Mouse (Mus musculus): ENCODE results near the gene Nckap5. TPM values are rescaled to one million over a fixed set of nuclear protein-coding genes. Genes with fewer than 3 reads are reported as not detected.
A peak's percentile ranks its signal among the peaks of the same experiment; 100 is the strongest.

Nckap5 gene
- polyA plus RNA-seq, 1 experiment from 2014 or later, result 4.8 TPM

DNA sequence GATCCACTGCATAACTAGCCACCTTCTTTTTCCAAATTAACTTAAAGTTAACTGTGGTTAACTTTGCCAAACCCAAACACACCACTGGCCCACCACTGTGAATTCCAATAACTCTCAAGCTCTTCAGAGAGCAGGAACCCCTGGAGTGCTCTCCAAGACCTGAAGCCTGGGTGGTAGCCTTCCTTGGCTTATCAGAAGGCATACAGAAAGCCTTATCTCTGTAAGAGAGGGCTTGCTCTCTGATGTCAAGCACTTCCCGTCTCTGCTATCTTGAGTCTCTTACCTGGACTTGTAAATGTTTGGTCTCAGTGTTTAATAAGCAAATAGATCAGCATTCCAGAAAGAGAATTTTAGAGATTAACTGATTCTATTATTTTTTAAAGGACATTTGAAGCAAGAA is 2.3 kb upstream of the Nckap5 start:
- no peaks in the 10 kb centered on the region for H3K27me3 ChIP-seq (ENCODE audit: control insufficient read depth, insufficient read depth, low read length)
- no peak for ATAC-seq (ENCODE audit: insufficient read depth, low FRiP score)
- H3K36me3 ChIP-seq (ENCODE audit: control insufficient read depth, insufficient read depth, low read length), result no peaks in the 10 kb centered on the region
- no peak overlapping the region for H3K9ac ChIP-seq (ENCODE audit: low read length)
- 0 out of 2 replicates have a peak, but pooled peaks cover 6% of the 10 kb centered on the region for H3K4me1 ChIP-seq (ENCODE audit: control insufficient read depth, insufficient read depth, low read length)
- H3K27ac ChIP-seq (ENCODE audit: low read length), result no peak overlapping the region
- no peak overlapping the region for H3K4me2 ChIP-seq (ENCODE audit: low read depth, low read length)
- H3K9me3 ChIP-seq (replicated peaks; ENCODE audit: control insufficient read depth, low read length), result no peaks in the 10 kb centered on the region
- 66% methylated on average over 1 of the region's 1 CpGs for WGBS
- no peak overlapping the region for H3K4me3 ChIP-seq (replicated peaks; ENCODE audit: low read length)

- ATAC-seq (ENCODE audit: insufficient read depth, low FRiP score), result no peak
- Histone ChIP-seq H3K27ac (ENCODE audit: low read length) (no peak overlapping the region), H3K36me3 (ENCODE audit: control insufficient read depth, insufficient read depth, low read length) (no peaks in the 10 kb centered on the region), H3K4me3 (replicated peaks; ENCODE audit: low read length) (no peak overlapping the region), H3K4me1 (ENCODE audit: control insufficient read depth, insufficient read depth, low read length) (0 out of 2 replicates have a peak, but pooled peaks cover 6% of the 10 kb centered on the region), H3K9ac (ENCODE audit: low read length) (no peak overlapping the region), H3K27me3 (ENCODE audit: control insufficient read depth, insufficient read depth, low read length) (no peaks in the 10 kb centered on the region), H3K4me2 (ENCODE audit: low read depth, low read length) (no peak overlapping the region), H3K9me3 (replicated peaks; ENCODE audit: control insufficient read depth, low read length) (no peaks in the 10 kb centered on the region)
- 74% methylated on average over 9 of the region's 9 CpGs for WGBS
Measured at GRCm38 (mm10) chr1:126829031-126829430, 1.6 kb downstream of the Nckap5 start.

DNA sequence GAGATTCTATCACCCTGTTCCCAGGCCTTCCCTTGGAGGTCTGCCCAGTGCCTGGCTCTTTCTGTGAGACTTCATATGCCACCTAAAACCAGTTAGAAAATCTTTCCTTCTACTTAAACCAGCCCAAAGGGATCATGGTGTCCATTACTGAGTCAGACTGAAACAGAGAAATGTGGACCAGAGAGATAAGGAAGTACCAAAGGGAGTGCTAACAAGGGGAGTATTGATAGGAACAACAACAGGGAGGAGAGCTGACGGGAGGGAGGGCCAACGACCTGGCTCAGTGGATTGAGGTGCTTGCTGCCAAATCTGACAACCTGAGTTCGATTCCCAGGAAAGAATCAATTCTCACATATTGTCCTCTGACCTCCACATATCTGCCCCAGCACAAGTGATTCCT is 5.8 kb downstream of the Nckap5 start:
- H3K4me1 ChIP-seq (ENCODE audit: control insufficient read depth, insufficient read depth, low read length), result no peaks in the 10 kb centered on the region
- 41% methylated on average over 3 of the region's 3 CpGs for WGBS
- H3K9ac ChIP-seq (ENCODE audit: low read length), result no peak overlapping the region
- no peaks in the 10 kb centered on the region for H3K9me3 ChIP-seq (replicated peaks; ENCODE audit: control insufficient read depth, low read length)
- ATAC-seq (ENCODE audit: insufficient read depth, low FRiP score), result no peak
- no peak overlapping the region for H3K27ac ChIP-seq (ENCODE audit: low read length)
- no peak overlapping the region for H3K4me3 ChIP-seq (replicated peaks; ENCODE audit: low read length)
- H3K27me3 ChIP-seq (ENCODE audit: control insufficient read depth, insufficient read depth, low read length), result no peaks in the 10 kb centered on the region
- H3K4me2 ChIP-seq (ENCODE audit: low read depth, low read length), result no peak overlapping the region
- no peaks in the 10 kb centered on the region for H3K36me3 ChIP-seq (ENCODE audit: control insufficient read depth, insufficient read depth, low read length)

GRCm38 (mm10) chr1:126822246-126822645 is 8.4 kb downstream of the Nckap5 start:
- H3K4me1 ChIP-seq (ENCODE audit: control insufficient read depth, insufficient read depth, low read length), result peaks cover 4% of the 10 kb centered on the region; the same call in 1 of the 2 replicates
- H3K9me3 ChIP-seq (replicated peaks; ENCODE audit: control insufficient read depth, low read length), result no peaks in the 10 kb centered on the region
- no peak overlapping the region for H3K4me2 ChIP-seq (ENCODE audit: low read depth, low read length)
- no peak overlapping the region for H3K4me3 ChIP-seq (replicated peaks; ENCODE audit: low read length)
- 68% methylated on average over 6 of the region's 6 CpGs for WGBS
- no peak overlapping the region for H3K9ac ChIP-seq (ENCODE audit: low read length)
- no peak overlapping the region for H3K27ac ChIP-seq (ENCODE audit: low read length)
- no peaks in the 10 kb centered on the region for H3K27me3 ChIP-seq (ENCODE audit: control insufficient read depth, insufficient read depth, low read length)
- no peaks in the 10 kb centered on the region for H3K36me3 ChIP-seq (ENCODE audit: control insufficient read depth, insufficient read depth, low read length)
- no peak for ATAC-seq (ENCODE audit: insufficient read depth, low FRiP score)

DNA sequence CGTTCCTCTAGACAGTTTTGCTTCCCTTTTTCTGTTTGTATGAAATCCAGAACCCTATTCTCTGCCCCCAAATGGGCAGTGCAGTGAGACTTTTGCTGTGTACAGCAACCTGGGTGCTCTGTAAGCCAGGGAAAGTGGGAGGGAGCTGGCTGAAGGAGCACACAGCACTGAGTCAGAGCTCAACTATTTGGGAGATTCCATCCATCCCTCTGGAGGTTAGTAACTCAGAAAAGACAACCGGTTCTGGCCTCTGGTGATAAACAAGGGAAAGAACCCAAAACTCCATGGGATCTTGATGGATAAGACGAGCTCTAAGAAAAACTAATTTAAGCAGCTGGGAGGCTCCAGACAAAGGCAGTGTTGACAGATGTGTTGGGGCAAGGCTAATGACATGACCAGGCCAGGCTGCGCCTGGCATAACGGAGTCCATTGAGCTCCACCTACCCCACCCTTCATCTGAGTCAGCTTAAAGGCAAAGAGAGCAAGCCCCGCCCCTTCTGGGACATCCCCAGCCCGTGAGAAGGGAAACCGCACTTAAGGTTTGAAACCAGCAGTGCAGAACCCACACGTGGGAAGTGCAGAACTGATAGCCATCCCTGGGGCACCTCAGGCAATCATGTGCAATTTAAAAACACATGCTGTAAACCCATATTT is 13.1 kb downstream of the Nckap5 start:
- no peaks in the 10 kb centered on the region for H3K36me3 ChIP-seq (ENCODE audit: control insufficient read depth, insufficient read depth, low read length)
- H3K4me1 ChIP-seq (ENCODE audit: control insufficient read depth, insufficient read depth, low read length), result peaks cover 4% of the 10 kb centered on the region; the same call in 1 of the 2 replicates
- H3K27me3 ChIP-seq (ENCODE audit: control insufficient read depth, insufficient read depth, low read length), result no peaks in the 10 kb centered on the region
- no peak overlapping the region for H3K4me3 ChIP-seq (replicated peaks; ENCODE audit: low read length)
- H3K4me2 ChIP-seq (ENCODE audit: low read depth, low read length), result 0 out of 2 replicates have a peak overlapping the region, but pooled peaks have one; percentile 27
- H3K9ac ChIP-seq (ENCODE audit: low read length), result no peak overlapping the region
- 0 out of 2 replicates have a peak, but pooled peaks cover 2% of the 10 kb centered on the region for H3K9me3 ChIP-seq (replicated peaks; ENCODE audit: control insufficient read depth, low read length)
- peak; percentile 87 for ATAC-seq (ENCODE audit: insufficient read depth, low FRiP score)
- 25% methylated on average over 9 of the region's 9 CpGs for WGBS
- H3K27ac ChIP-seq (ENCODE audit: low read length), result no peak overlapping the region

- Histone ChIP-seq H3K4me2 (ENCODE audit: low read depth, low read length) (no peak overlapping the region), H3K27ac (ENCODE audit: low read length) (no peak overlapping the region), H3K27me3 (ENCODE audit: control insufficient read depth, insufficient read depth, low read length) (no peaks in the 10 kb centered on the region), H3K9me3 (replicated peaks; ENCODE audit: control insufficient read depth, low read length) (no peaks in the 10 kb centered on the region), H3K4me1 (ENCODE audit: control insufficient read depth, insufficient read depth, low read length) (no peaks in the 10 kb centered on the region), H3K9ac (ENCODE audit: low read length) (no peak overlapping the region), H3K4me3 (replicated peaks; ENCODE audit: low read length) (no peak overlapping the region), H3K36me3 (ENCODE audit: control insufficient read depth, insufficient read depth, low read length) (no peaks in the 10 kb centered on the region)
- ATAC-seq (ENCODE audit: insufficient read depth, low FRiP score), result no peak
- 59% methylated on average over 3 of the region's 3 CpGs for WGBS
Measured at GRCm38 (mm10) chr1:126806994-126807611, 23.5 kb downstream of the Nckap5 start.

GRCm38 (mm10) chr1:126806548-126806947 is 24.1 kb downstream of the Nckap5 start:
- WGBS, result 67% methylated on average over 7 of the region's 7 CpGs
- Histone ChIP-seq H3K9me3 (replicated peaks; ENCODE audit: control insufficient read depth, low read length) (no peaks in the 10 kb centered on the region), H3K27ac (ENCODE audit: low read length) (no peak overlapping the region), H3K4me1 (ENCODE audit: control insufficient read depth, insufficient read depth, low read length) (no peaks in the 10 kb centered on the region), H3K27me3 (ENCODE audit: control insufficient read depth, insufficient read depth, low read length) (no peaks in the 10 kb centered on the region), H3K36me3 (ENCODE audit: control insufficient read depth, insufficient read depth, low read length) (no peaks in the 10 kb centered on the region), H3K4me3 (replicated peaks; ENCODE audit: low read length) (no peak overlapping the region), H3K4me2 (ENCODE audit: low read depth, low read length) (no peak overlapping the region), H3K9ac (ENCODE audit: low read length) (no peak overlapping the region)
- no peak for ATAC-seq (ENCODE audit: insufficient read depth, low FRiP score)

- WGBS, result 71% methylated on average over 3 of the region's 3 CpGs
- no peak for ATAC-seq (ENCODE audit: insufficient read depth, low FRiP score)
- Histone ChIP-seq H3K4me1 (ENCODE audit: control insufficient read depth, insufficient read depth, low read length) (no peaks in the 10 kb centered on the region), H3K9me3 (replicated peaks; ENCODE audit: control insufficient read depth, low read length) (no peaks in the 10 kb centered on the region), H3K27ac (ENCODE audit: low read length) (no peak overlapping the region), H3K27me3 (ENCODE audit: control insufficient read depth, insufficient read depth, low read length) (no peaks in the 10 kb centered on the region), H3K4me3 (replicated peaks; ENCODE audit: low read length) (no peak overlapping the region), H3K4me2 (ENCODE audit: low read depth, low read length) (no peak overlapping the region), H3K36me3 (ENCODE audit: control insufficient read depth, insufficient read depth, low read length) (no peaks in the 10 kb centered on the region), H3K9ac (ENCODE audit: low read length) (no peak overlapping the region)
Measured at GRCm38 (mm10) chr1:126802405-126802804, 28.2 kb downstream of the Nckap5 start.

DNA sequence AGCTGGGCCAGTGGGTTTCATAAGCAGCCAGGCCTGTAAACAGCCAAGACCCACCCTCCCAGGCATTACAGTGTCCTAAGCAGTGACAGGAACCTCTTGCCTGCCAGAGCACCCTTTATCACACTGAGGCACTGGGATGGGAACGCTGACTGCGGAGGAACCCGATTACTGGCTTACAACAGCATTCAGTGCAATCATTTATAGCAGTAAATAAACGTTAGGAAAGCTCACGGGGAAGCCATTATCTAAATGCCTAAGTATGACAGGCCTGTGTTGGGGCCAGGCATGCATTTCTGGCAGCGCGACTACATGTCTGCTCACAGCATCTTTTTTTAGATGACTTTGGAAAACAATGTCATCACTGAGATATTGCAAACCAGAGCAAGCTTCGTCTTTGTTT is 28.9 kb downstream of the Nckap5 start:
- ATAC-seq (ENCODE audit: insufficient read depth, low FRiP score), result peak; percentile 58; the same call in 1 of the 2 replicates
- no peaks in the 10 kb centered on the region for H3K36me3 ChIP-seq (ENCODE audit: control insufficient read depth, insufficient read depth, low read length)
- WGBS, result 39% methylated on average over 8 of the region's 8 CpGs

More for the DNA sequence above, 28.9 kb downstream of the Nckap5 start:
- H3K4me3 ChIP-seq (replicated peaks; ENCODE audit: low read length), result no peak overlapping the region
- no peak overlapping the region for H3K9ac ChIP-seq (ENCODE audit: low read length)
- 0 out of 2 replicates have a peak overlapping the region, but pooled peaks have one; percentile 11 for H3K27ac ChIP-seq (ENCODE audit: low read length)
- H3K9me3 ChIP-seq (replicated peaks; ENCODE audit: control insufficient read depth, low read length), result no peaks in the 10 kb centered on the region
- H3K27me3 ChIP-seq (ENCODE audit: control insufficient read depth, insufficient read depth, low read length), result no peaks in the 10 kb centered on the region
- no peaks in the 10 kb centered on the region for H3K4me1 ChIP-seq (ENCODE audit: control insufficient read depth, insufficient read depth, low read length)
- H3K4me2 ChIP-seq (ENCODE audit: low read depth, low read length), result no peak overlapping the region

Measured in stomach, embryonic 16.5 days (tissue).